Mouse (Mus musculus) adrenal gland, postnatal 14 days (tissue): ENCODE data around the gene Cfap45. TPM values are rescaled to one million over a fixed set of nuclear protein-coding genes. Genes with fewer than 3 reads are reported as not detected.

Experiments used
- DNase-seq: peaks from one replicate; pipeline ENCODE4 v3.0.0; 2021; ENCODE audit warnings: mixed read lengths
- total RNA-seq: library from RNA; stranded (reverse); gene quantifications from 2 replicates; pipeline ENCODE4 v1.2.3, GENCODE M21; 2021

Gene Cfap45
- total RNA-seq, 1 experiment from 2014 or later = 0.22 TPM

GRCm38 (mm10) chr1:172562641-172563464, 42.3 kb downstream of the Cfap45 start:
- peak; percentile 83 for DNase-seq

DNA sequence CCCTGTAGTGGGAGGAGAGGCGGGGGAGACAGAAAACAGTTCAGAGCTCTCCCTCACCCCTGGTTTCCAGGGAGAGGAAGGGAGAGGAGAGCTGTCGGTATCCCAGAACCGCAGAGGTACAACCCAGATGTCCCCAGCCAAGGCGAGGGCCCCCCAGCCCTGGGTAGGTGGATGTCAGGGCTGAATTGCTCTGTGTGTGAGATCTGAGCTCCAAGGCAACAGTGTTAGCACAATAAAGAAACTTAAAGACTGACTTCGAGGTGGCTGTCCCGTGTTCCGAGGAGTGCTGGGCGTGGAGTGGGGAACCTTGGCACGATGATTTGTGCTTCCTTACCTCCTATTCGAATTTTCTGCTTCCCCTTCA, 42.8 kb downstream of the Cfap45 start:
- no peak for DNase-seq

DNA sequence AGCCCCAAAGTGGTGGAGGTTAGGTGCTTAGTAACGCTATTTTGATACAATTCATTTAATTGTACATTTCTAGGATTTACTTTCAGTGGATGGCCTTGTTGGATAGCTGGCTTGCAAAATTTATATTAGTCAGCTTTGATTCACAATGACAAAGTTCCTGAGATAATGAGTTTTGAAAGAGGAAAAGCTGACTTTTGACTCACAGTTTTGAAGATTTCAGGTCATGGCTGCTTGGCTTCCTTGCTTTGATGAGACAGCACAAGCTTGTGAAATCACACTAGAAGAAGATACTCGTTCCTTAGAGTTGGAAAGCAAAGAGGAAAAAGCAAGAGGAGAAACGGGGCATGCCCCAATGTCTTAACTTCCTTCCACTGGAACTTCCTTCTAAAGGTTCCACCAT, 45.5 kb downstream of the Cfap45 start:
- no peak for DNase-seq

- no peak for DNase-seq
Measured at GRCm38 (mm10) chr1:172567758-172568157, 47.2 kb downstream of the Cfap45 start.

- no peak for DNase-seq
Measured at GRCm38 (mm10) chr1:172580116-172580515, 59.5 kb downstream of the Cfap45 start.

- DNase-seq = no peak
Measured at GRCm38 (mm10) chr1:172582436-172582835, 61.8 kb downstream of the Cfap45 start.

DNA sequence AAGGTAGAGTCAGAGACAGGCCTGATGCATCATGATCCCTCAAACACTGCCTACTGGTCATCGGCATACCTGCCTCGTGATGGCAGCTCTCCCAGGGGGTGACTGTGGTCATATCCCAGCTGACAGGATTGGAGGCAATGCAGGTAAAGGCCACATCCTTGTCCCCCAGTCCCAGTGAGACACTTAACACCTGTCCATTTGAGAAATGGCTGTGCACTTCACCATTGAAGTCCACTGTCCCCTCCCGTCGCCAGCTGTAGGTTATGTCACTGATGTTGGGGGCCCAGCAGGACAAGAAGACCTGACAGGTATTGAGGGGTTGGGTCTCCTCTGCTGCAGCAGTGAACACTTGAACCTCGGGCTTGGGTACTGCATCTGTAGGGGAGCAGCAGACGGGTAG, 63.7 kb downstream of the Cfap45 start:
- no peak for DNase-seq

DNA sequence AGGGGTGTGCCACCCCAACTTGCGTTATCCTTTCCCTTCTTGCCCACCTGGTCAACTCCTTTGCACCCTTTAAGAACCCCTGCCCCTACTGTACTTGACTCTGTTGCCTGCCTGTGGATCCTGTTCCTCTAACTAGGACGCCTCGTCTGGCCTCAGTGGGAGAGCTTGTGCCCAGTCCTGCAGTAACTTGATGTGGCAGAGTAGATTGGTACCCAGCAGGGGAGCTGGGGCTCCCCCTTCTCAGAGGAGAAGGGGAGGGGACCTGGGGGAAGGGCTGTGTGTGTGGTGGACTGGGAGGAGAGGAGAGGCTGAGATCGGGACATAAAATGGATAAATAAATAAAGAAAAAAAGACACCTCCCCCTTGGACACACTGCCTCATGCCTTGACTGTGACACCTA, 64.4 kb downstream of the Cfap45 start:
- no peak for DNase-seq

DNA sequence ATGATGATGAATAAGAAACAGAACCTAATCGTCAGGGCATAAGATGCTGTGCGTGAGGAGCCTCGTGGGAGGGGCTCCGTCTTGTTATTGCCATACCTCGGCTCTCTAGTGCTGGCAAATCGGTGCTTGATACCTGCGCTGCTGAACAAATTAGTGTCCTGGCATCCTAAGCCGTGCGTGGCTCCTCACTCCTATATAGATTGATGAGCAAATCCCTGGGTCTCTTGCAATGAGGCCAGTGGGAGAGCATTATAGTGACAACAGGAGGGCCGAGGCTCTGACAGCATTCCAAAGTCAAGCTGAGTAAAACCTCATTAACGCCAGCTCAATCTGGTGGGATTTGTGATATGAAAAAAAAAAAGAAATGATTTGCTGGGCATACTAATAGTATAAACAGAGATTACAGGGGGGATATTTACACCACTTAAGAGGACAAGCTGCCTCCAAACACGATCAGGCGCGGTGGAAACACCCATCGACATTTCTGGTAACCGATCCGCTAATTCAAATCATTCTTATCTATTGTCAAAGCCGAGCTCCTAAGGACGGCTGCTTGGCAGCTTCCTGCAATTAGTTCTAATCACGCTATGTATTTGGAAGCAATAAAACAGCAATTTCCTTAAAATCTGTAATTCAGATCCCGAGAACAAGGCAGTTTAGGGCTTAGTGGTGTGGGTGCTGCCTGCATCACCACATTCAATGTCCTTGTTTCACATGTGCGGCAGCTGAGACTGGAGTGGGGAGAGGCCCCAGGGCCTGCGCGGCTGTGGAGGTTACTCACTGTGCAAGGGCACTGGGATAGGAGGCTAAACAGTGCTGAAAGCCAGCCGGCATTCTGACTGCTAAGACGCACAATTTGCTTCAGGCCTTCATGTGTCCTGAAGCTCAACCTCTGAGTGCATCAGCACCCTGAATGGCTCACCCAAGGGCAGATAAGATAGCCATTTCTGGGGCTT, 65.3 kb downstream of the Cfap45 start:
- peak; percentile 54 for DNase-seq

DNA sequence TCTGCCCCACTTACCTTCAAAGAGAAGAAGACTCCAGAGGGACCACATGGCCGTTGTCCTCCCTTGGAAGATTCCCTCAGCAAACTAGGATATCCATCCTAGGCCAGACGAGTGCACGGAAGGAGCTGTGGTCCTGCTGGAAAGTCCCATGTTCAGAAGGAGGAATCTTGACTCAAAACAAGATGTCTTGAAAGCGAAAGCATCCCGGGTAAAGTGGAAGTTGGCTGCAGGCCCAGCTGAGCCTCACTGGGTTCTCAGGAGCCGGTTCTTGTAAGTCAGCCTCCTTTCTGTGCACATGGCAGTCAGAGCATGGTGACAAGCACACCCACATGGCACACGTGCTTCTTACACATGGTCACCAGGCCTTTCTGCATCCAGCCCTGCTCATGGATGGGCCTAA, 69.8 kb downstream of the Cfap45 start, which contains the start of gene Slamf8:
Gene Slamf8 (minus strand): TSS at position 184 of the 400 bp plus-strand sequence.
- no peak for DNase-seq

DNA sequence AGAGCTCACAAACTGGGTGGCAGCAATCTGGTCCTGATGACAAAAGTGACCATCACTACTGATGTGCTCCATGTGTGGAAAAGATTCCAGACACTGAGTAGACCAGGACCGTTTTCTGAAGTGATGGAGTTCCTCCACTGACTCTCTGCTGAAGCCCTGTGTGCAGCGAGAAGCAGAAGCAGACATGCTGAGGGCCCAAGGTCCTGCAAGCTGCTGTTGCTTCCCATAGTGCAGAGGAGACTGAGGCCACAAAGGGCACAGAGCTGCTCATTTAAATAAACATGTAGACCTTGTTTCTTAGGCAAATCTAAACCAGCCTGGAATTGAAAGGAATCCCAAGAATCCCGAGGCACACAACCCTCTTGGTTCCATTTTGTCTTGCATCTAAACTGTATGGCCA, 72.7 kb downstream of the Cfap45 start:
- no peak for DNase-seq

- no peak for DNase-seq
Measured at GRCm38 (mm10) chr1:172593956-172594355, 73.4 kb downstream of the Cfap45 start.

DNA sequence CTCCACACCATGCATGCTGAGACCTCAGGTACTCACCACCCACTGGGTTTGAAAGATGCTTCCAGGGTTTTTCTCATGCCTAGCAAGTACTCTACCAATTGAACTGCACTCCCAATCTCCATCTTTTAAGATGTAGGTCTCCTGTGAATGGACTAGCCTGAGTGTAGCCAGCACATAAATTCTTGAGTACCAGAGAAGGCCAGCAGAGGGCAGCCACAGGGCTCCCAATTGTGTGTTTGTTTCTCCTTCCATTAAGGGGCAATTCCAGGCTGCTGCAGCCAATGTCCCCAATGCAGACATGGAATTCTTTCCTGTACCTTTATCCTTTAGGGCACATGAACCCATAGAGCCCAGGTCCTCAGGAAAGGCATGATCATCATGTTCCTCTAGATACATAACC, 73.9 kb downstream of the Cfap45 start:
- DNase-seq = peak; percentile 35

Other genes with a start within 250 kb of the Cfap45 start
- 315 and 342 TPM in 2 replicates for gene Atp1a2, start 222.7 kb upstream of the Cfap45 start, total RNA-seq
- gene Kcnj9, start 191.5 kb upstream of the Cfap45 start, total RNA-seq = 0.07 and 0.30 TPM in 2 replicates
- 0.70 and 0.79 TPM in 2 replicates for gene Kcnj10, start 179.6 kb upstream of the Cfap45 start, total RNA-seq
- gene Pigm, start 144.3 kb upstream of the Cfap45 start, total RNA-seq = 12.3 and 14.5 TPM in 2 replicates
- 1.2 and 1.6 TPM in 2 replicates for gene Slamf9, start 45.4 kb upstream of the Cfap45 start, total RNA-seq
- 2.4 and 2.8 TPM in 2 replicates for gene Igsf9, start 39.0 kb upstream of the Cfap45 start, total RNA-seq
- gene Tagln2, start 20.8 kb upstream of the Cfap45 start, total RNA-seq = 105 and 120 TPM in 2 replicates
- 0.41 TPM in 1 of 2 replicates, not detected in the other for gene Vsig8, start 35.1 kb downstream of the Cfap45 start, total RNA-seq
- gene Slamf8, start 69.8 kb downstream of the Cfap45 start, total RNA-seq = 0.98 TPM in 1 of 2 replicates, not detected in the other
- not detected in 2 replicates for gene Fcrl6, start 81.8 kb downstream of the Cfap45 start, total RNA-seq
- 11.6 and 12.4 TPM in 2 replicates for gene Dusp23, start 112.2 kb downstream of the Cfap45 start, total RNA-seq
- gene Crp, start 177.3 kb downstream of the Cfap45 start, total RNA-seq = 1.4 and 32.1 TPM in 2 replicates